Mouse (Mus musculus) heart, embryonic 12.5 days (tissue): ENCODE results near the gene Zdhhc12. TPM values are rescaled to one million over a fixed set of nuclear protein-coding genes. Genes with fewer than 3 reads are reported as not detected.

Experiments
- ATAC-seq: fragments of 200-750 bp; cut with Nextera tagmentation; 2 replicates; pipeline ENCODE4 v1.8.0; 2017; ENCODE audit warnings: moderate TSS enrichment, moderate library complexity; ENCODE audit not compliant: insufficient number of reproducible peaks, low FRiP score
- H3K27ac ChIP-seq: fragments of 300-500 bp; sonication (generic); 2 replicates; pipeline ENCODE4 v1.5.1; 2016; ENCODE audit warnings: mild to moderate bottlenecking, moderate library complexity; ENCODE audit not compliant: poor library complexity, severe bottlenecking
- H3K27me3 ChIP-seq: fragments of 300-500 bp; sonication (generic); replicated peaks from 2 replicates; pipeline ENCODE4 v1.6.1; 2016; ENCODE audit warnings: mild to moderate bottlenecking, moderate library complexity
- H3K36me3 ChIP-seq: fragments of 300-500 bp; sonication (generic); 2 replicates; pipeline ENCODE4 v1.6.1; 2016; ENCODE audit warnings: mild to moderate bottlenecking, moderate library complexity
- H3K4me1 ChIP-seq: fragments of 300-500 bp; sonication (generic); replicated peaks from 2 replicates; pipeline ENCODE4 v1.6.1; 2016; ENCODE audit warnings: mild to moderate bottlenecking
- H3K4me2 ChIP-seq: fragments of 300-500 bp; sonication (generic); 2 replicates; pipeline ENCODE4 v1.6.1; 2016; ENCODE audit warnings: mild to moderate bottlenecking, moderate library complexity
- H3K4me3 ChIP-seq: fragments of 300-500 bp; sonication (generic); 2 replicates; pipeline ENCODE4 v1.5.1; 2016; ENCODE audit warnings: mild to moderate bottlenecking
- H3K9ac ChIP-seq: fragments of 300-500 bp; sonication (generic); 2 replicates; pipeline ENCODE4 v1.6.1; 2016; ENCODE audit warnings: mild to moderate bottlenecking, moderate library complexity
- H3K9me3 ChIP-seq: fragments of 300-500 bp; sonication (generic); replicated peaks from 2 replicates; pipeline ENCODE4 v1.6.1; 2016; ENCODE audit warnings: mild to moderate bottlenecking, moderate library complexity
- WGBS: fragments of 180-500 bp; shearing (Covaris S2); methylation state at CpG from one replicate; pipeline ENCODE4 v1.1.7; 2016; 5-methylcytosine and 5-hydroxymethylcytosine counted together
- polyA plus RNA-seq: library from polyadenylated mRNA; unstranded; fragments of >200 nt; fragmentation: Nextera tagmentation; extraction: Ambion mirVana; gene quantifications from 2 replicates; pipeline ENCODE4 v1.2.1, GENCODE M21; 2016

Zdhhc12 gene
- polyA plus RNA-seq, 1 experiment from 2014 or later: 49.8 TPM

DNA sequence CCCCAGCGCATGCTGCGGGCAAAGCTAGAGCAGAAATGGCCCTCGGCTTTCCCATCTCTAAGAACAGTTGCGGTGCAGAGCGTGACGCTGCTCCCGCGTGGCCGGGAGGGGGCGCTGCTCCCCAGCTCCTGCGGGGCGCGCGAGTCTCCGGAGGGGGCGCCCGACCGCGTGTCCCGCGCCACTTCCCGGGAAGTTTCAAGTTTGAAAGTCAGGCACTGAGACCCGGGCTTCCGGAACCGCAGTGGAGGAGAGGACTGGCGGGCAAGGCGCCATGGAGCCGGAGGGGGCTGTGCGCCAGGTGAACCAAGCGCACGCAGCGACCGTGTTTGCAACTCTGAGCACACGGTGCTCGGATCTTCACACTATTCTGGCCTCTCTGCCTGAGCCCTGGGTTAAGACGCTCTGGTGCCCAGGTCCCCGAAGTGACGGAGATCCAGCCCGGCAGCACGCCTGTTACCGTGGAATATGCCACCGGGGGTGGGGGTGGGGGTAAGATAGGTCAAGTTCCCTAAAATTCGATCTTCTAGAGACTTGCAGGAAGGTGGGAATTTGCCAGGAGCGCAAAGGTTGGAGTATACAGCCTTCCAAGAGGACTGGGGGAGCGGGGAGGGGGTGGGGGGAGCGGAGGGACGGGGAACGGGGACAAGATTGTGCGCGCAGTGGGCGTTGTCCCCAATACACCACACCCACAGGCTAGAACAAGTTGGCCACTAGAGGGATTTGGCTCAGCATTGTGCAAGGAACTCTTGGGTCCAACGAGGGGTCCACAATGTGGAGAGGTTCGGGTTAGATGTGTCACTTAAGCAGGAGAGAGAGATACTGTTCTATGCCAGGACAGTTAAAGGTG lies 15.7 kb downstream of the Zdhhc12 start, which contains the start of gene Pkn3:
Gene Pkn3, plus strand, starts transcription at position 183 of the 847 bp plus-strand sequence.
- Histone ChIP-seq H3K9me3 (no peaks in the 10 kb centered on the region), H3K36me3 (peaks cover 16% of the 10 kb centered on the region), H3K9ac (peak within 1 kb of the TSS; percentile 77), H3K4me3 (peak within 1 kb of the TSS; percentile 59), H3K27me3 (no peaks in the 10 kb centered on the region), H3K27ac (peak within 1 kb of the TSS; percentile 91), H3K4me1 (peaks cover 28% of the 10 kb centered on the region), H3K4me2 (peak within 1 kb of the TSS; percentile 93)
- ATAC-seq: peak; percentile 75
- WGBS: 1% methylated on average over 53 of the region's 53 CpGs

DNA sequence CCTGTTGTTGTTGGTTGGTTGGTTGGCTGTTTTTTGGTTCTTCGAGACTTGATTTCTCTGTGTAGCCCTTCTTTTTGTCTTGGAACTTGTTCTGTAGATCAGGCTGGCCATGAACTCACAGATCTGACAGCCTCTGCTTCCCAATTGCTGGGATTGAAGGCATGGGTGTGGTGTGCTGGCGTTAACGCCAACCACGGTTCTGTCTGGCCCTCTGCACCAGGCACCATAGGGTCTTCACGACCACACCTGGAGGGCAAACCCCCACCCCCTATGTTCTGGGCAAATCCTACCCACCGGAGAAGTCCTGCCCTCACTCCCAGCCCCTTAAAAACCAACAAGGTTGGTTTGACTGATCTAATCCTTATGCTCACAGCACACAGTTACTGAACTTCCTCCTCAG lies 16.5 kb downstream of the Zdhhc12 start:
- Histone ChIP-seq H3K4me3 (peak overlapping the region; percentile 59), H3K9ac (peak overlapping the region; percentile 77; the same call in 1 of the 2 replicates)
- 67% methylated on average over 6 of the region's 6 CpGs for WGBS

DNA sequence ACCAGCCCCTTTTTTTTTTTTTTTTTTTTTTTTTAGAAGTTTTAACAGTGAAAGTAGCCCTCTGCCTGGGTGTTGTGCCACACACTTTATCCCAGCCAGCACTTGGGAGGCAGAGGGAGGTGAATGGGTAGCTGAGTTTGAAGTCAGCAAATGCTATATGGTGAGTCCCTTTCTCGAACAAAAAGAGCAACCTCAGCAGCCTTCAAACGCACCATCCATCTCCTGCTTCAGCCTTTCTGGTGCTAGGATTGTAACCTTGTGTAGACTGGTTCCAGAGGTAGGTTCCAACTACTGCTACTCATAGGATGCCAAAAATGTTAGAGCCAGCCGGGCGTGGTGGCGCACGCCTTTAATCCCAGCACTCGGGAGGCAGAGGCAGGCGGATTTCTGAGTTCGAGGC lies 17.0 kb downstream of the Zdhhc12 start:
- Histone ChIP-seq H3K36me3 (peaks cover 19% of the 10 kb centered on the region), H3K4me2 (no peak overlapping the region), H3K27ac (no peak overlapping the region), H3K27me3 (no peaks in the 10 kb centered on the region), H3K9me3 (no peaks in the 10 kb centered on the region), H3K4me1 (peaks cover 28% of the 10 kb centered on the region), H3K4me3 (no peak overlapping the region), H3K9ac (no peak overlapping the region)
- no peak for ATAC-seq
- WGBS: 93% methylated on average over 9 of the region's 9 CpGs

More for the DNA sequence above, 16.5 kb downstream of the Zdhhc12 start:
- Histone ChIP-seq H3K9me3 (no peaks in the 10 kb centered on the region), H3K27ac (no peak overlapping the region), H3K36me3 (peaks cover 19% of the 10 kb centered on the region), H3K4me2 (peak overlapping the region; percentile 93), H3K27me3 (no peaks in the 10 kb centered on the region), H3K4me1 (peaks cover 28% of the 10 kb centered on the region)
- no peak for ATAC-seq

DNA sequence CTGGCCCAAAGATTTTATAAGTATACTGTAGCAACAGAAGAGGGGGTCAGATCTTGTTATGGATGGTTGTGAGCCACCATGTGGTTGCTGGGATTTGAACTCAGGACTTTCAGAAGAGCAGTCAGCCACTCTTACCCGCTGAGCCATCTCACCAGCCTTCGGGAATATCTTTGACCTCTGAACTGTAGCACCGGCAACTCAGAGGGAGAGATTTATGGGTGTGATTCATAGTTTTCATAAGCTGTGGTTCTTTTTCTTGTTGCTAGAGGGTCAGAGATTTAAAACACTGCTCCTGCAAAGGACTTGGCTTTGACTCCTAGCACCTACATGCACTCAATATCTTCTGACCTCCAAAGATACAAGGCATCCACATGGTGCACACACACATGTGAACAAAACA lies 17.8 kb downstream of the Zdhhc12 start:
- Histone ChIP-seq H3K4me2 (no peak overlapping the region), H3K9me3 (no peaks in the 10 kb centered on the region), H3K36me3 (peaks cover 19% of the 10 kb centered on the region), H3K4me1 (peaks cover 27% of the 10 kb centered on the region), H3K4me3 (no peak overlapping the region), H3K27ac (no peak overlapping the region), H3K27me3 (no peaks in the 10 kb centered on the region), H3K9ac (no peak overlapping the region)
- WGBS: 74% methylated on average over 3 of the region's 3 CpGs
- no peak for ATAC-seq

DNA sequence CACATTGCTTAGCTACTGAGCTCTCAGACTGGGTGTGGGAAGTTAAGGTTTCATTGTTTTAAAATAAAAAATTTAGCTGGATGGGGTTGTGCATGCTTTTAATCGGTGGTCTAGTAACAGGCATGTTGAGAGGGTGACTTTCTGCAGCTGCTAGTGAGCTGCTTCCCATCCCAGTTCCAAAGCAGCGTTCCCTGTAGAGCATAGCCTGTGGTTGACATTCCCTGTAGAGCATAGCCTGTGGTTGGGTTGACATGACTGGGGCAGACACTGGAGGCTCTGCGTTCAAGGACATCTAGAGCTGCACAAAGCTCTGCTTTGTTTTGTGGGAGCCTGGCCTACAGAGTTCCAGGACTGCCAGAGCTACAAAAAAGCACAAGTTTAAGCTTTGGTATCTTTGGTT lies 20.2 kb downstream of the Zdhhc12 start:
- no peak overlapping the region for H3K4me2 ChIP-seq
- WGBS: 82% methylated on average over 3 of the region's 3 CpGs

DNA sequence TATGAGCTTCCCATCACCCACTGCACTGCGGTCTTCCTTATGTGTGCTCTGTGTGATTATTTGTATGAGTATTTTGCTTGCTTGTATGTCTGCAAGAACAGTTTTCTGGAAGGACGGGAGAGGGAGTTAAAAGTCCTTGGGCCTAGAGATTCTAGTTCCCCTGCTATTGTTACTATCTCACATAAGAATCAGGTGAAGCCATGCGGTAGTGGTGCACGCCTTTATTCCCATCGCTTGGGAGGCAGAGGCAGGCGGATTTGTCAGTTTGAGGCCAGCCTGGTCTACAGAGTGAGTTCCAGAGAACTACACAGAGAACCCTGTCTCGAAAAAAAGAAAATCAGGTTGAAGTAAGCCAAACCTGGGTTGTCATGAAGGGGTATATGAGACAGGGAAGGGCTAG lies 20.6 kb downstream of the Zdhhc12 start:
- 79% methylated on average over 7 of the region's 7 CpGs for WGBS
- Histone ChIP-seq H3K27ac (no peak overlapping the region), H3K9ac (no peak overlapping the region), H3K4me1 (peaks cover 8% of the 10 kb centered on the region), H3K4me3 (no peak overlapping the region), H3K27me3 (no peaks in the 10 kb centered on the region), H3K9me3 (no peaks in the 10 kb centered on the region), H3K36me3 (peaks cover 43% of the 10 kb centered on the region), H3K4me2 (no peak overlapping the region)
- ATAC-seq: no peak

More for the DNA sequence above, 20.2 kb downstream of the Zdhhc12 start:
- Histone ChIP-seq H3K9ac (no peak overlapping the region), H3K9me3 (no peaks in the 10 kb centered on the region), H3K36me3 (peaks cover 39% of the 10 kb centered on the region), H3K4me1 (peaks cover 8% of the 10 kb centered on the region), H3K27ac (no peak overlapping the region), H3K4me3 (no peak overlapping the region), H3K27me3 (no peaks in the 10 kb centered on the region)
- no peak for ATAC-seq

DNA sequence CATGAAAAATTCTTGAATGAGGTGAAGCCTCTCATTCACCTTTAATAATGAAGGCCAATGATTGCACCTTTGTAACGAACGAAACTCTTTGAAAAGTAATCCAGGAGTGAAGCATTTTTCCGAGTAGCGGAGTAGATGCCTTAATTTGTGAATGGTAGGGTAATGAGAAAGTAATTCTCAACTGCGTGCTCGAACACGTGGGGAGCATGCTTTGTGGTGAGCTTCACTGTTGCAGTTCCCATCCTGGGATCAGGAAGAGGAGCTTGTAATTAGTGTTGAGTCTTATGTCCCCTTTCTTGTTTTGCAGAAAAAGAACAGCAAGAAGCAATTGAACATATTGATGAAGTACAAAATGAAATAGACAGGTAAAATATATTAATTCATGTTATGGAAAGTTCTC lies 25.5 kb downstream of the Zdhhc12 start:
- Histone ChIP-seq H3K27ac (no peak overlapping the region), H3K4me2 (peak overlapping the region; percentile 67), H3K4me1 (peaks cover 31% of the 10 kb centered on the region), H3K4me3 (peak overlapping the region; percentile 90), H3K9me3 (no peaks in the 10 kb centered on the region), H3K9ac (peak overlapping the region; percentile 99), H3K27me3 (no peaks in the 10 kb centered on the region), H3K36me3 (peaks cover 37% of the 10 kb centered on the region)
- ATAC-seq: no peak
- WGBS: 42% methylated on average over 7 of the region's 7 CpGs

DNA sequence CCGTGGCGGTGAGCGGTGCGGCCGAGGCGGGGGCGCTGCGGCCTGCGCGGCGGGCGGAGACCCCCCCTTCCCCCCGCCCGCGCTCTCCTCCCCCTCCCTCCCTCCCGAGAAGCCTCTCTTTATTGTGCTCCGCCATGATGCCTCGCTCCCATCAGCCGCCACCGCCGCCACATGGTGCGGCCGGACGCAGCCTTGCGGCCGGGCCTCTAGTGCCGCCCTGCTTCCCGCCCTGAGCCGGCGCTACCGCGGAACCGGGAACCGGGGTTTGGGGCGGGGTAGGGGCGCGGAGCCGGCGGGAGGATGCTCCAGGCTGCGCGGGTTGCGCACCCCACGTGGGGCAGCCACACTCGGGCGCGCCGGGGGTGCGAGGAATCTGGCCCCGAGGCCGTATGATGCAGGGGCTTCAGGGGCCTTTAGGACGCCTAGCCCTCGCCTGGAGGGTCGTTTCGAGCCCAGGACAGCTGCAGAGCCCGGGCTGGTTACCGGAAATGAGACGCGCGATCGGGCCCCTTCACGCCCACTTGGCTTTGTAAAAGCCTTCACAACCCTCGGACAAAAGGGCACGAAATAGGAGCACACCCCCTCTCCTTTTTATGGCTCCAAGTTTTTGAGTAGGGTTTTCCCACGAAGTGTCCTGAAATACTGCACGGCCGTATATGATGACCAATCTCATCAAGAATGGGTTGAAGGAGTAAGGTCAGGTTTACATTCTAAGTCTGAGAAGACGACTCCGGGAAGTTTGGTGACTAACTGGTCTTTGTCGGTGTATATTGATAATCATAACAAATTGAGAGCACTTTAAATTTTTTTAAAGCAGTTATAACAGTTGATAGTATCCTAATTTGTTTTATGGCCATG lies 26.2 kb downstream of the Zdhhc12 start:
- WGBS: under 1% methylated on average over 51 of the region's 69 CpGs

DNA sequence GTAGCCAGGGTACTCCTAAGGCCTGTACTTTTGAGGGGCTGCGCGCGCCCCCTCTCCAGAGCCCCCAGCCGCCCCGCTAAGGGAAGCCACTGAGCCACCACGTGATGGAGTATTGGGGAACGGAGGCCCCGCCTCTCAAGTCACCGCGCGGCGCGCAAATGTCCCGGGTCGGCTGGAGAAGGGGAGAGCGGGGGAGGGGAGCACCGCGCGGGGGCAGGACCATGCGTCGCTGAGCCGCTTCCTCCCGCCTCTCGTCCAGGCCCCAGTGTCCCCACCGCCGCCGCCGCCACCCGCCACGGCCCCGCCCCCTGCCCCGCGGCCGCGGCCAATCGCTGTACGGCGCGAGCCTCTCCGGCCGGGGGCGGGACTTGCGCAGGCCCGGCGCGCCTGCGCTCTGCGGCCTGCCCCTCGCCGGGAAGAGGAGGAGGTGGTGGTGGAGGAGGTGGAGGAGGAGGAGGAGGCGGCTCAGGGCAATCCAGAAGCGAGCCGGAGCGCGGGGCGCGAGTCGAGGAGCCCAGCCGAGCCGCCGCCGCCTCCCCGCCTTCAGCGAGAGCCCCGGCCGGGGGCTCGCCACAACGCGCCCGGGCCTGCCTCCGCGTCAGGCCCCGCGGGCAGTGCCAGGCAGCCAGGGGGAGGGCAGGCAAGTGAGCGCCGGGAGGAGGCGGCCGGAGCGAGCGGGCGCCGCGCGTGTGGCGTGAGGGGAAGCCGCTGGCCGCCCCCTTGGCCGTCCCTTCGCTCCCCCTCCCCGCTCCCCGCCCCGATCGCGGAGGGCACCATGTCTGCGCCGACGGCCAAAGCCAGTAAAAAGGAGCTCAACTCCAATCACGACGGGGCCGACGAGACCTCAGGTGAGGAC lies 27.2 kb downstream of the Zdhhc12 start:
- Histone ChIP-seq H3K27me3 (no peaks in the 10 kb centered on the region), H3K9me3 (no peaks in the 10 kb centered on the region), H3K4me3 (peak overlapping the region; percentile 90), H3K9ac (peak overlapping the region; percentile 99), H3K4me2 (peak overlapping the region; percentile 67), H3K4me1 (peaks cover 31% of the 10 kb centered on the region), H3K36me3 (peaks cover 28% of the 10 kb centered on the region), H3K27ac (peak overlapping the region; percentile 100)
- whole genome bisulfite sequencing: under 1% methylated on average over 44 of the region's 101 CpGs
- ATAC-seq: peak; percentile 95

More for the DNA sequence above, 26.2 kb downstream of the Zdhhc12 start:
- no peaks in the 10 kb centered on the region for H3K27me3 ChIP-seq
- peaks cover 31% of the 10 kb centered on the region for H3K4me1 ChIP-seq
- peak overlapping the region; percentile 67 for H3K4me2 ChIP-seq
- no peaks in the 10 kb centered on the region for H3K9me3 ChIP-seq
- peak overlapping the region; percentile 90 for H3K4me3 ChIP-seq
- ATAC-seq: peak; percentile 23
- H3K36me3 ChIP-seq: peaks cover 31% of the 10 kb centered on the region
- peak overlapping the region; percentile 99 for H3K9ac ChIP-seq
- H3K27ac ChIP-seq: peak overlapping the region; percentile 100

DNA sequence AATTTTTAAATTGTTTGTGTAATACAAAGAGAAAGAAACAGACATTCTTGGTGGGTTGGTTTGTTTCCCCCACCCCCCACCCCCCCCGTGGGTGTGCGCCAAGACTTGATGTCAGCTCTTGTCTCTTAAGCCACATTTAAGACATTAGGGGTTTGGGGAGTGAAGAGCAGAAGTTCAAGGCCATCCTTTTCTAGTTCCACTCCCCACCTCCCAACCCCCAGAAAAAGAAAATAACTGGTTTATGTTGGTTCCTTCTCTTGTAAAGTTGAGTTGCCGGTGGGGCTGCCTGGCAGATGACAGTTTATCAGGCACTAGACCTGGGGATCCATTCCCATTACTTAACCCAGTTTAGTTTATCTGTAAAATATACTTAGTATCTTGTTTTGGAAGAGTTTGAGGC lies 29.1 kb downstream of the Zdhhc12 start:
- no peak overlapping the region; the same call in 1 of the 2 replicates for H3K9ac ChIP-seq
- peaks cover 14% of the 10 kb centered on the region for H3K36me3 ChIP-seq
- 50% methylated on average over 3 of the region's 3 CpGs for WGBS
- H3K4me2 ChIP-seq: peak overlapping the region; percentile 92
- ATAC-seq: no peak
- H3K4me3 ChIP-seq: no peak overlapping the region
- H3K27ac ChIP-seq: no peak overlapping the region
- H3K9me3 ChIP-seq: no peaks in the 10 kb centered on the region
- no peaks in the 10 kb centered on the region for H3K27me3 ChIP-seq
- H3K4me1 ChIP-seq: peaks cover 31% of the 10 kb centered on the region
